Mouse (Mus musculus): ENCODE results near the gene Lyg1.

GRCm38 (mm10) chr1:37916393-37916792 is 41.2 kb downstream of the Lyg1 start, which contains the start of gene Lyg2:
- no peak for TF ChIP-seq HCFC1 (IDR thresholded peaks at IDR 0.05; ENCODE audit: borderline replicate concordance, insufficient read depth, low read length)
- TF ChIP-seq CHD2 (IDR thresholded peaks at IDR 0.05; ENCODE audit: low read depth, low read length): no peak
- no peak for TF ChIP-seq ZC3H11A (IDR thresholded peaks at IDR 0.05; ENCODE audit: borderline replicate concordance, low read depth, low read length)
- no peak for TF ChIP-seq MAFK (IDR thresholded peaks at IDR 0.05; ENCODE audit: insufficient read depth, low read depth, low read length)
